Mouse (Mus musculus) adrenal gland, postnatal 25 days (tissue): ENCODE data around the gene Apobec4. TPM values are rescaled to one million over a fixed set of nuclear protein-coding genes. Genes with fewer than 3 reads are reported as not detected.
"Not testable (repeated sequence)": the region's sequence is repeated elsewhere in the genome, so short reads cannot be mapped to it uniquely, and the experiment has no call there.

ENCODE experiments used
- DNase-seq: peaks from one replicate; pipeline ENCODE4 v3.0.0; 2021; ENCODE audit warnings: mixed read lengths
- total RNA-seq: library from RNA; stranded (reverse); gene quantifications from 2 replicates; pipeline ENCODE4 v1.2.3, GENCODE M21; 2021

Apobec4 gene
- total RNA-seq, 1 experiment from 2014 or later, result not detected

DNA sequence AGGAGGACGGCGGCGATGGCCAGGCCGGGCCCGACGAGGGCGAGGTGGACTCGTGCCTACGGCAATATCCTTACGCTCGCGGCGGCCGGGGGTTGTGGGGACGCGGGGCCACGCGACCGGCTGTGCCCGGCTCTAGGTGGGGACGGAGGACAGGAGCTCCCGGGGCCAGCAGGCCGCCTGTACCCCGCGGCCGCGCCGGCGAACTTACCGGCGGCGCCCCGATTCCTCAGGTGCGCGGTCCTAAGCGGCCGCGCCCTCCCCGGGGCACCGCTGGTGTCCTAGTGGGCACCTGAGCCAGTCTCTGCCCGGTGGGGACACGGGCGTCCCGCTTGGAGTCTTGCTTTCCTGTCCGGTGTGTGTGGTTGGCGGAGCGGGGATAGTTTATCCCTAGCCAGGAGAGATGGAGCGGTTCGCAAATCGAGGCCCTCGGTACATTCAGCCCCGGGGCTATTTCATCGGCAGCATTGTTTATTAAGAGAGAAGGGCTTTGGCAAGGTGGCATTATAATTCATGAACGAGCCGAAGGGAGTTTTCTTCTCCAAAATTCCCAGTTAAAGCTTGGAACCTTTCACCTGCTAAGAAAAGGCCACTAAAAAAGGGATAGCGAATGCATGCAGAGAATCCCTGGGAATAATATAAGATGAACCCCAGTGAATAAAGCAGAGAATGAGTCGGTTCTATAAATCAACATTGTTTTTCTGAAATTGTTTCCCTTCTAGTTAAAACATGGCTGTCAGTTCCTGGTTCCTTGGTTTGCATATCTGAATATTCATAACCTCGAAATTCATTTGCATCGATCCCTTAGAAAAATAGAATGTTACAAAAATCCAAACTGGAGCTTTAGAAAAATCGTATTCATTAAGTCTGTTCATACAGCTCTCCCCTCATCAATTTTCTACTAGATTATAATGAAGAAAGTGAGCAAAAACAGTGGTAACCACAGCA lies 16.7 kb downstream of the Apobec4 start:
- peak; percentile 39 for DNase-seq

DNA sequence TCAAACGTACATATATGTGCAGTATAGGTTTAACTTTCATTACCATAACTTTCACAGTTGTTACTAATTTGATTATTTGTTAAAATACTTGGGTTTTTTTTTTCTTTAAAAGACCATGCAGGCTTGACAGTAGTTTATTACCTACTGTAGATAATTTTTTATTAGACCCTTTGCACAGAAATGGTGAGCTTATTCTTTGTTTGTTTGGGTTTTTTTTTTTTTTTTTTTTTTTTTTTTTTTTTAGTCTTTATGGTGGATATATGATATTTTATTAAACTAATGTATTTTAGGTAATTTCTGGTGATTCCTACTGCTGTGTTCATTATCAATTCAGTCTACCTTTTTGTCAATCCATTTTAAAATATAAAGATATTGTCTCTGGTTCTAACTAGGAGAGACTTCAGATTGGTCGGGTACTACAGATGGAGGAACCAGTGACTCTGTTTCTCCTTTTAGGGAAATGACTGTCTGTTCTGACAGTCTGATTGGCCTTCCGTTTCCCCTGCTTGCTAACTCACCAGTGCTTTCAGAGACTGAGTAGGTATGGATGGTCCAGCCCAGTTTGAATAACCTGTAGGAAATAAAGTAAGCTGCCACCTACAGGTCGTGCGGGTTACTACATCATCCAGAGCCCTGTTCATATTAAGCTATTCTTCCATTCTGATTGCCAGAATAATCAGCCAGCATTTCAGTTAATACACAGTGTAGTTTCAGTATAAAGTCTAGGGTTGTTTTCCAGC lies 17.6 kb downstream of the Apobec4 start:
- peak; percentile 72 for DNase-seq

DNA sequence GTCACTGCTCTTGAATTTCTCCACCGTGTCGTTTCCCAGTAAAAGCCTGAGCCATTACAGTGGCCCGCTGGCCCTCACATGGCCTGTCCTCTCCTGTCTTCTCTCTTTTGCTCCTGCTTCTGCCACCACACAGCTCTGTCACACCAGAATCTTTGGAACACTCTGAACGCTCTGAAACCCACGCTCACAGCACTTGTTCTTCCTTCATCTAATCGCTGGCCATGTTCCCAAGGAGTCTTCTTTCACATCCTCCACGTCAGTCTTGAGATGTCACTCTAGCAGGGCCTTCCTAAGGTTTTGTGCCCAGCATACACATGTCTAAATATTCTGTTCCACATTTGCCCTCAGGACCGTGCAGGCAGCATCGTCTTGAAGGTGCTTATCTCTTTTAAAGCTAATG lies 20.7 kb downstream of the Apobec4 start:
- no peak for DNase-seq

DNA sequence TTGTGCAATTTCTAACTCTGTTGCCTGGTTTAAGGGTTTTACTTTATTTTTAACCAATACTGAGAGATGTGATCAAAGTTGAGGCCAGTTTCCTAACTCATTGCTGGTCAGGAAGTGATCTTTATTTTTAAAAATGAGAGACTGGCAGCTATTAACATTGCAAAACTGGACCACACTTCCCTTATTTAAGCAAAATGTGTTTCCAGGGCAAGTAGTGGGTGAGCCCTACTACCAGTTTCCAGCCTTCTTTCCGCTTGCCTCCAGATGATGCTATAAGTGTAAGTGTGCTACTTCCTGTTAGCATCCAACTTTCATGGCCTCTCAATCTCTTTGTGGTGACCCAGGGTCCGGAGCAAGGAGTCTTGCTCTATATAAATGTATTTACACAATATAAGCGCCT lies 24.2 kb downstream of the Apobec4 start:
- not testable (repeated sequence) for DNase-seq

DNA sequence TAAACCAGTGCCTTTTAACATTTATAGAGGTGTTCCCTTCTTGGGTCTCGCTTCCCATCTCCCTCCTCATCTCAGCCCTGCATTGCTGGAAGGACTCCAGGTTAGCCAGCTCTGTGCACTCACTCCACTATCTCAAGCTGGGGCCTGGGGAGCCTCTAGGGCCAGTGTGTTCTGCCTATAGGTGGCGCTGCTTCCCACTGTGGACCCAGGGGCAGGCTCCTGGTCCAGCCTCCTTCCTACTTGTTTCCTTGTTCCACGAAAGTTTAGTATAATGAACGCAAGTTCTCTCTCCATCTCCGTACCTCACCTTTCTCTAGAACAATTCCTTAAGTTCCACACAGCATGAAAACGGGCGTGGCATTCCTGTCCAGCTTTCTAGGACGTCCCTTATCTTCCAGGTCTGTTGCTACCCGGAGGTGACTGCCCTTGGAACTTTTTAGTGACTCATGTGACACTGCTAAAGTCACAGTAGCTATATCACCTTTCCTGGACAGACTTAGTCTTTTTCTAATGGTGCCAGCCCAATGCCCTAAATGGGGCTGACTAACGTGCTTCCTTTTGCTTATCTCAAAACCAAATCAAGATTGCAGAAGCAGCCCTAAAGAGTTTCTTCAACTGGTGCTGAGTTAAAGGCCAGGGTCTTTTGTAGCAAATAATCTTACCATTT lies 28.9 kb downstream of the Apobec4 start:
- DNase-seq, result peak; percentile 84

DNA sequence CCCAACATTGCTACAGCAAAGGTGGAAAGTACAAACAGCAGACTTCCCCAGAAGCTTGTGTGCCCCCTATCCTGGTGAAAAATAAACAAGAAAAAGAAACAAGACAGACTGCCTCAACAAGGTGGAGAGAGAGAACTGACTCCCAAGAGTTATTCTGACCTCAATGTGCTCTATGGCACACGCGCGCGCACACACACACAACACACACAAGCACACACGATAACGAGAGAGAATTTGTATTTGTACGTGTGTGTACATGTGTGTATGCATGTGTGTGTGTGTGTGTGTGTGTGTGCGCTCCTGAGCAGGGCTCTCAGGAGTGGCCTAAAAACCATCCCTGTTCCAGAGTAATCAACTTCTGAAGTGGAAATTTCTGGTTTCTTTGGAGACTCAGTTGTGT lies 34.3 kb downstream of the Apobec4 start:
- DNase-seq, result no peak

DNA sequence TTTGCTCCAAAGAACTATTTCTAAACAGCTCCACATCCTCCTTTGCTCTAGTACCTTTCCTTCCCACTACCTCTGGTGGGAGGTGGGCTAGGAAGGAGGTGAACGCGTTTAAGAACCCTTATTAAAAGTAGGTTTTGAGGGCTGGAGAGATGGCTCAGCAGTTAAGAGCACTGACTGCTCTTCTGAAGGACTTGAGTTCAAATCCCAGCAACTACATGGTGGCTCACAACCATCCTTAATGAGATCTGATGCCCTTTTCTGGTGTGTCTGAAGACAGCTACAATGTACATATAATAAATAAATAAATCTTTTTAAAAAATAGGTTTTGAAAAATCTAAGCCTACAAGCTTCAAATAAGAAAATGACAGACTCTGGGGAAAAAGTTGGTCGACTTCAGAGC lies 35.1 kb downstream of the Apobec4 start:
- DNase-seq, result not testable (repeated sequence)

DNA sequence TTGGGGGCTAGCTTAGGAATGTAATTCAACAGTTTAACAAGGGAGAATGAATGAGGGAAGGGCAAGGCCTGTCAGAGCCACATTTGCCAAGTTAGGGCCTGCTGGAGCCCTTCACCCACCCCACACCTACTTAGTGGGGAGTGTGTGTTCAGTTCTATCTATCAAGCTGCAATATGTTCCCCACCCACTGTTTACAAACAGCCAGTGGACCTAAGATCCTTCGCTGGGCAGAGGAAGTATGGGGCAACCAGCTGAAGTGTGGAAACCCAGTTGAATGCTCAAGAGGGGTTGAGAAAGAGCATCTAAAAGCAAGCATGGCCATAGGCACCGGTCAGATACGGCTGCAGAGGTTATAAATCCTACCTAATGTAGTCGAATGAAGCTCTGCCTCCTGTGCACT lies 36.6 kb downstream of the Apobec4 start:
- no peak for DNase-seq

DNA sequence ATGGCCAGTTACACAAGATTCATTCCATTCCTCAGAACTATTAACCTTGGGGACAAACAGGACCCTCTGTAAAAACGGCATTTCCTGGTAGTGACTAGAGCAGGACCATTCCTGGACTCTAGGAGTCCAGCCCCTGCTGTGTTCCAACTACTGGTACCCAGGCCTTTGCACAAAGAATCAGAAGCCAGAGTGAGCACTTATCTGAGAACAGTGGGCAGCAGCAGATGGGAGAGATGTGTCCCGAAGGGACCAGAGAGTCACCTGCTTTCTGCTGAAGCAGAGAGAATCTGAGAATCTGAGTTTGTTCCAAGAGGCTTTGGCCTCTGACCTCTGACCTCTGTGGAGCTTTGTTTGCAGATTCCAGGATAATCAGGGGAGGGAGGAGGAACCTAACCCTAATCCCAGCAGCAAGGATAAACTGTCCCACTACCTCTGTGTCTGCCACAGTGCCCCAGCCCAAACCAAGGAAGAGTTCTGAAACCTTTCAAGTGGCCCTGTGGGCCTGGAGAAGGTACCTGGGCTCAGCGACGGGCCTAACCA lies 37.8 kb downstream of the Apobec4 start:
- no peak for DNase-seq

DNA sequence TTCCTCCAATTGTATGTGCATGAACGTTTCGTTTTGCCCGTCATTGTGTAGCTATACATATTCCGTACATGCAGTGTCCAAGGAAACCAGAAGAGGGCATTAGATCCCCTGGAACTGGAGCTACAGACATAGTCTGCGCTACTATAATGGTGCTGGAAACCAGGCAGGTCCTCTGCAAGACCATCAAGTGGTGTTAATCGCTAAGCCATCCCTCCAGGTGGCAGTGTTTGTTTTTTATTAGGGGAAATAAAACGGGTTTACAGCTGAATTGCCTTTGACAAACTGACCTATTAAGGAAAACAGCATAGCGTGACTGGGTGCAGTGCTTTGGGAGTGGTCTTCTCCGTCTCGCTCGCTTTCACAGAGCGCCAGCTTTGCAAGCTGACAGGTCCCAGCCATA lies 39.9 kb downstream of the Apobec4 start:
- DNase-seq, result no peak

DNA sequence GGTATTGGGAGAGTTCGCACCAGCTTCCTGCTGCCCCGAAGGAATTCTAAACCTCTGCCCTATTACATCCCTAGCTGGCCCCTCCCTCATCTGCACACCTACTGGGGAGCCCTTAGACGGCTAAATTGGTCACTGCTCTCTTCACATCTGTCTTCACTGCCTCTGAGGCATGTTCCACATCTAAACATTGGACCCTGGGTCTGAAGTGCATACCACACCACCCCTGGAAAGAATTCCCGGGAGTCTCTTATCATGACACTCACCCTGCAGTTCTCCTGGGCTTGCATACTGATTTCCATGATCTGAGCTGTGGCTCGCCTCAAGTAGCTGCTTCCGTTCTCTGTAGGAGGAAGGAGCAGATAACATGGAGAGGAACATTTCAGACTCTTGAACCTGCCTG lies 40.5 kb downstream of the Apobec4 start:
- no peak for DNase-seq

DNA sequence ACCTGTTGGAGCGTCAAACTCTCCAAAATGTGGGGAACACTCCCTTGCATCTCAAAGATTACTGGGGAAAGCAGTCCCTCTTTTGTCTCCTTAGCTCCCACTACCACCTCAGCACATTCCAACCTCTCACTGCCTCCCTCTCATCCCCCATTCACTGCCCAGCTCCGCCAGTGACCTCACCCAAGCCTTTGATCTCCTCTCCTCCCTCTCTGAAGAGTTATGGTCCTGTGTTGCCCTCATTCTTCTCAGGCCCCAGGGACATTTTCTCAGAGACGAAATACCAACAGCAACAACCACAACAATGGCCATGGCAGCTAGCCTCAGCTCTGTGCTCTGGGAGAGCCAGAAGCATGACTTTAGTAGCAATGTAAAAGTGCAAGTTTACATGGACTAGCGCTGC lies 40.9 kb downstream of the Apobec4 start:
- no peak for DNase-seq

DNA sequence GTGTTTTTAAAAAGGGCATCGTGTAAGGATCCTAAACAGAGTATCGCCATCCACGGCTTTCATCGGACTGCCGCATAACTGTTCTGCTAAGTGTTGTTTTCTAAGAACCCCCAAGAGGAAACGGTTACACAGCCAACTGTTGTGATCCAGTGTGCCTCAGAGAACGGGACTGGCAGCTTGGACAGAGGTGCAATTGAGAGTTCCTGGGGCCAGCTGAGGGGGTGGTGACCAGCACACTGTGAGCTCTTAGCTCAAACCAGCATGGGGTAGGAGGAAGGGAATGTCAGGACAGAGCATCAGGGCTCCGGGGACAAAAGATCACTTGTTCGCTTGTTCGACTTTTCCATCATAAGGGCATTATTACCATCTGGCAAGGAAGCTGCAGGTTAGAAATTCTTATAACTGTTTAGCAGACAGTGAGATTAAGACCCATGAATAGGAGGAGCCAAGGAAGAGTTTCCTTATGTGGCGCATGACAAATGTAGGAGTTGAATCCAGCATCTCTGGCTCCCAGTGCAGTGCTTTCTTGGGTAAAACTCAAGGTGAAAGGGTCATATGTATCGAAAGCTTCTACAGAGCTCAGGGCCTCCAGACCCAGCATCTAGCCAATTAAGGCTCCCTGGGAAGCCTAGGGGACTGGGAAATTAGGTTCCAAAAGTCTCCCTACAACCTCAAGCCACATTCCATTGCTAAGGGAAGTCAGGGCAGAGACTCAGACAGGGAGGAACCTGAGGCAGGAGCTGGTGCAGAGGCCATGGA lies 42.6 kb downstream of the Apobec4 start:
- no peak for DNase-seq

DNA sequence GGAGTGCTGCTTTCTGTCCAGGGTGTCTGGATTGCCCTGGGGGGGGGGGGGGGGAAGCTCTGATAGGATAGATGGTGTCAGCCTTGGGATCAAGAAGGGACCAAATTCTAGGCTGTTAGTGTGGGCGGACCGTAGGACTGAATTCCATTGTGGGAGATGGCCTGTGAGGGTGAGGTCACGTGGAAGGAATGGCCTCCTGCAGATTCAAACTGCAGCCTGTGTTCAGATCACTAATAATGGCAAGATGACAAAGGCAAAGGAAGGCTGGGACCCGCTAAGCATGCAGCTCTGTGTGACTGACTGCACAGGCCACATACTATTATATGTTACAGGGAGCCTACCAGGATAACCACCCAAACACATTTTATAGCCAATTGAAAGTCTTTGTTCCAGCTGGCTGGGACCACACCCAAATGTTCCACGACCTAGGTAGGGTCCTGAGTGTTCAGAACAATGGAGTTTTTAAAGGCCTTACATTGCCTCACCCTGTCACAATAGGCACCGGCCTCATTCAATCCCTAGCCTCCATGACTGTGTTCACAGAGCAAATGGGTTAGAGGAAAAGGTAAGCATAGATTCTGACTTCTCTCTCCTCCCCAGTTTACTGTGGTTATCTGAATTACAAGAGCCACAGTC lies 43.3 kb downstream of the Apobec4 start:
- no peak for DNase-seq

DNA sequence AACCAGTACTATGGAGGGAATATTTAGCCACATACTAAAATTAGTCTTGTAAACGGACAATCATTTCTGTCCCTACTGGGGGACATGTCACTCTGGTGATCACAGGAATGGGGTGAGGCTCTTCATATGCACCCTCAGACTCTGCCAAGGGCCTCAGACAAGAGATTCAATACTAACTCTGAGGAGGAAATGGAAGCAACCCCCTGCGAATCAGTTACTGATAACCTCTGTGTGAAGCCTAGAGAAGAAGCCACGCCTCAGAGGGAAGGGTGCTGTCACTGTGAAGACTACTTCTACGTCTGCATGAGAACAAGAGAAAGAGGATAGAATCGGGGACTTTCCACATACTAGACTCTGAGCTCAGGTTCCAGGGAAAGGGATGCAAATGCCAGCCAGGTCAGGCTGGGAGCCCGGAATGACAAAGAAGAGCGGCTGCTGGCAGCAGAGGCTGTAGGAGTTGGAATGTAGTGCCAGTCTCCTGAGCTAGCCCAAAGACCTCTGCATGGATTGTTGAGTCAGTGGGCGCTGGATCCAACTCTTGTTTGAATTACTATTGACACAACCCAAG lies 45.4 kb downstream of the Apobec4 start:
- DNase-seq, result no peak

DNA sequence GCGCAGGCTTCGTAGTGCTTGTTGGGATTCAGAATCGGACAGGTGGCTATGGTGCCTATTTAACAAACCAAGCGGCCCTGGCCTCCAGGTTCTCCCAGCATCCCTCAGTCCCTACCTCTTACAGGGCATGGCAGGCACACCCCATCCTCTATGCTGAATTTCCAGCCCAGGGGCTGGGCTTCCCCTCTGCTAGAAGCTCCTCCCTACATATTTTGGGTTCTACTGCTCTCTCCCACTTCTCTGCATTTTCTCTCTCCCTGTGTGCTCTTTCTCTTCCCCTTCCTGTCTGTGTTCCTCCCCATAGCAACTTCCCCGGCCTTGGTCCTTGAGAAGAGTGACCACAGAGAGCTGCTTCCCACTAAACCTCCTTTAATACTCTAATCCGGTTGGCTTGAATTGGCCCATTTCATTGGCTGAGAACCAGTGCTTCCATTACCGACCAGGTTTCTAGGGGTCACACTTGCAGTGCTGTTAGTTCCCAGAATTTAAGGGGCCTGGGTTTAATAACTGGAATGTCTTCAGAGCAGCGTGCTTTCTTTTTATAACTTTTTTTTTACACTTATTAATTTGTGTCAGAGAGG lies 46.4 kb downstream of the Apobec4 start:
- no peak for DNase-seq

DNA sequence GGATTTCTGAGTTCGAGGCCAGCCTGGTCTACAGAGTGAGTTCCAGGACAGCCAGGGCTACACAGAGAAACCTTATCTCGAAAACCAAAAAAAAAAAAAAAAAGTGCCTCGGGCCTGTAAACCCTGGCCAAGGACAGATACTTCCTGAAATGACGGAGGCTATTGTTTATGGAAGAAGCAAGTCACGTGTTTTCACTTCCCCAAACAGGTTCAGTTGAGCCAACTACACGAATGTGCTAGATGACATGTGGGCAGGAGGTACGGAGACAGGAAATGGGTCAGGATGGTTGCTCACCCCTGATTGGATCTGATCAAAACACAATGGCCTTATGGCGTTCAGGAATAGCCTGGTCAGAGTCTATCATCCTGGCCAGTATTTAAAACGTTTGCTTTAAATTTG lies 47.8 kb downstream of the Apobec4 start:
- DNase-seq, result no peak

DNA sequence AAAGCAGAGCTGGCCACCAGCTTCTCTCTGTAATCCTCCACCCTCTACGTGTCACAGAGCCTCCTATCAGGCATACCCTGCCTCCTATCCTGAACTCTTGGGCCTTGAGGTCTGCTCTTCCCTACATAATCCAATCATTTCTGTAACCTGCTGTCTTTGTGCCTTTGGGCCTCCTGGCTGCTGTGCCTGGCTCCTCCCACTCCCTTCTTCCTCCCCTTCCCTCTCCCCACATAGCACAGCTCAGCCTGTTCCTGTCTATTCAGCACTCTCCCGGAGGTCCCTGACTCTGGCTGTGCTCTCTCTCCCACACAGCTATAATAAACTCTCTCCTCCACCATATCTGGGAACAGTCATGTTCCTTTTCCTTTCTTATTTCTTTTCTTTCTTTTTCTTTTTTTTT lies 49.5 kb downstream of the Apobec4 start, which contains the start of gene Ncf2:
Gene Ncf2, plus strand, starts transcription at position 298 of the 400 bp plus-strand sequence.
- no peak for DNase-seq

DNA sequence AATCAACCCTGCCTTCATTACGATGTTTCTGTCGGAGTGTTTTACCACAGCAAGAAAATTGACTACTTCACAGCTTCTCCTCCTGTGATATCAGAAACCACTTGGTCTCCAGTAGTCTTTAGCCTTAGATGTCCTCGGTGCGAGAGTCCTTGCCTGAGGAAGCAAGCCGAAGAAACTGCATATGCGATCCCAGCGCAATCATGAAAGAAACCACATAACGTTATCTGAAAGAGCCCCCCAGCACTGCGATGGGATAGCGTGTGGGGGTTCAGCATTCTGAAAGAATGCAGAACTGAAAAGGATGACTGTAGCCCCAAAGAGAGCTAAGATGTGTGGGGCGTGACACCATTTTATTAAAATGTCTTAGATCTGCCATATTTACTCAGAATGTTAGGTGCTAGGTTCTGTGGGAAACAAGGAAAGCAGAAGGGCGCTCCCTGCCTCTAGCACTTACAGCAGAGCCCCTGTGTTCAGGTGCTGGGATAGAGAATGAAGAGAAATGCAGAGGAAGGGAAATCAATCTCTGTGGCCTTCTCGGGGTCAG lies 50.4 kb downstream of the Apobec4 start:
- no peak for DNase-seq

DNA sequence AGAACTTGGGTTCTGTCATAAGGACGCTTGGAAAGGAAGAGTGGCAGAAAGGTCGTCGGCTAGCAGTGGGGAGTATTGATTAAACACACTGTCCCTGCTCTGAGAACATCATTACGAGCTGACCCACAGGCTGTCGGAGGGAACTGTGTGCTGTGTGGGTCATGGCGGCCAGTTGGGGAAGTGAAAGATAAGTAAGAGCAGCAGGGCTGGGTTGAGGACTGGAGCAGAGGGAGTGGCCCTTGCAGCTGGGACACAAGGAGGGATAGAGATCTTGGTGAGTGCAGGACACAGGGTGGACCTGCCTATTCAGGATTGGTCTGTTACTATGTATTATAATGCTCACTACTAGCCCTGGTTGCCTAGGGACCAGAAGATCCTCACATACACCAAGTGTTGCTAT lies 54.6 kb downstream of the Apobec4 start:
- DNase-seq, result no peak
